Mouse (Mus musculus) lung, postnatal 14 days (tissue): Measurements from ENCODE around the gene Prkca.
"Not testable (repeated sequence)": the region's sequence is repeated elsewhere in the genome, so short reads cannot be mapped to it uniquely, and the experiment has no call there.

Experiments used
- DNase-seq: peaks from one replicate; pipeline ENCODE4 v3.0.0; 2021

Gene Prkca

GRCm38 (mm10) chr11:108101280-108101950 is 242.3 kb downstream of the Prkca start:
- DNase-seq = no peak

- DNase-seq = no peak
Measured at GRCm38 (mm10) chr11:108098306-108098705, 245.4 kb downstream of the Prkca start.

GRCm38 (mm10) chr11:108094796-108095195 is 248.9 kb downstream of the Prkca start:
- DNase-seq = no peak

DNA sequence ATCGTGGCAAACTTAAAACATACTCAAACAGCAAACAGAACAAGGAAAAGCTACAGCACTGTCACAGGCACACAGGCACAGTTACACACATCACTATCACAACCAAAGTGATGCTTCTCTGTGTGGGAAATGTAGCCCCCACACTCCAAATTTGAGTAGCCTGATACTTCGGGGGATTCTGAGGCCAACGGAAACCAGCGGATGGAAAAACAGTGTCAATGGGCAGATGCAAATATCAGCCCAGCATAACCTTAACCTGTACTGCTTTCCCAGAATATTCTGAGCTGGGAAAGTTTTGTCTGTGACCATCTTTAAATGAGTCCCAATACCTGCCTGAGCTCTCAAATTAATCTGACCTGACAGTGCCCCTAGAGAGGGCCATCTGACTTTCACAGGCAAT is 250.5 kb downstream of the Prkca start:
- no peak for DNase-seq

- no peak for DNase-seq
Measured at GRCm38 (mm10) chr11:108091238-108091637, 252.5 kb downstream of the Prkca start.

GRCm38 (mm10) chr11:108090706-108091105 is 253.0 kb downstream of the Prkca start:
- no peak for DNase-seq

DNA sequence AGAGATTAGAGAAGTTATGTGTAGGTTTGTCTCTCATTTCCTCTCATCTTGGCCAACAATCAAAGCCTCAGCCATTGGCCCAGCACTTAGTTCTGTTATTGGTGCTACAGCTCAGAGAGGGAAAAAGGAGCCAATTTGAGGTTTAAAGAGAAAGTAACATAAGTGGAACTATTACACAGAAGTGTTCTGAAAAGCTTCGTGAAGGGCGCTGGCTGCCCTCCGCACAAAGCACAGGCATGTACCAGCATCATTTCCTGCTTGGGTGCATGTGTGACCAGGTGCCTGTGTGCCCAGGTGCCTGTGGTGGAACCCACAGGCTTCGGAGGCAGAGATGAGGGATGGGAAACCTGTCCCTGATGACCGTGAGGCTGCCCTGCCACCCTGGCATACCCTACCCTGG is 255.7 kb downstream of the Prkca start:
- DNase-seq = no peak

GRCm38 (mm10) chr11:108087105-108087700 is 256.5 kb downstream of the Prkca start:
- DNase-seq = not testable (repeated sequence)

DNA sequence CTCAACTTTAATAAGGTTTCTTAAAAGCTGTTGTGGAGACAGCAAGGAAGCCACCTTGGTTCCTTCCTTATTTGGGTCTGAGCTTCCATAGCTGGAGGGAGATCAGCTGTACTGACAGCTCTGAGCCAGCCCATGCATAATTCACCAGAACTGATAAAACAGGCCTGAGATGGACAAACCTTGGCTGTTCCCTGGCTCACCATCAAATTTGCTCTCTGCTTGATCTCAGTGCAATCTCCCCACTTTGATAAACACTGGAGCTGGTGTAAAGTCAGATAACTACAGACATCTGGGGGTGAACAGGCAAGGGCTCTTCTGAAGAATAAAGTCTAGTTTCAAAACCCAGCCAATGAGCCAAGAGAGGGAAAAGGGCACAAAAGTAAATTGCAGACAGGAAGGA is 261.1 kb downstream of the Prkca start:
- DNase-seq = no peak

DNA sequence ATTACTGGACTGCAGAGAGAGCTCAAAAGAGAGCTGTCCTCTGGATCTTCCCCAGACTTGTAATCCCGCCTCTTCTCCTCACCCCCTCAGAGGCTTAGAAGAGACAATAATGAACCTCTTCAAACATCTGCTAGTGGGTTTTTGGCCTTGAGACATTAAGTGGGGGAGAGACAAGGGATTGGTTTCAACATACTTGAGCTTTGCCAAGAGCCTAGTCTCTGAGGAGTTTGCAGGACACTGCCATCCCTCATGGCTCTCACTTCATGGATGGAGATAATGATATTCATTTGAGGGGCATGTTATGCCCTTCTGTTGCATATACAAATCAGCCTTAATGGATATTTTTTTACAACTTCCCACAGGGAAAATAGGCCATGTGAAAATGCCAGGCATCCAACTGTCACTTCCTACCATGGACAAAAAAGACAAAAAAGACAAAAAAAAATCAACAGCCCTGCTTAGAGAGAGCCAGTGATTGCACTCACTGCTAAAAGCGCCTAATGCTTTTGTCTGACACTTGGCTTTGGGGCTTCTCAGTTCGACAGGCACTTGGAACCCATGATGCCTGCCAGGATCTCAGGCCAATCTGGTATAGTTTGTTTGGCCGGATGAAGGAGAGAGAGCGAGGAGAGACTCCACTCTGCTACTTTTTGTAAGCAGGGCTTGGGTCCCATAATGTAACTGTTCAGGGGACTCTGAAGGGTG is 263.6 kb downstream of the Prkca start:
- DNase-seq = no peak

DNA sequence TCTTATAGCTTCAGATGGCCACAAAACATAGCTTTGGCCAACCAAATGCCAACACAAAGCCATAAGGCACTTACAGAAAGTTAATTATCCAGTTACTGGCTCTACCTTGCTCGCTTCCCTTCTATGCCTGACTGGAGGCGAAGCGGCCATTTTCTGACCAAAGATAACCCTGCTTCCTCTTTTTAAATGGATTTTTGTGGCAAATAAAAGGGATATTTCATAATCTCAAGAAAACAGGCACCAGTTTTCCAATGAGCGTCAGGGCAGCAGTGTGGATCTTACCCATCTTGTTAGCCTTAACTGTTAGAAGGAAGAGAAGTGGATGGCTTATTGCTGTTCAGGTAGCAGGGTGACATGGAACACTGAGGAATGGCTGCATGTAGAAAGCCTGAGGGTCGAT is 264.3 kb downstream of the Prkca start:
- DNase-seq = no peak

DNA sequence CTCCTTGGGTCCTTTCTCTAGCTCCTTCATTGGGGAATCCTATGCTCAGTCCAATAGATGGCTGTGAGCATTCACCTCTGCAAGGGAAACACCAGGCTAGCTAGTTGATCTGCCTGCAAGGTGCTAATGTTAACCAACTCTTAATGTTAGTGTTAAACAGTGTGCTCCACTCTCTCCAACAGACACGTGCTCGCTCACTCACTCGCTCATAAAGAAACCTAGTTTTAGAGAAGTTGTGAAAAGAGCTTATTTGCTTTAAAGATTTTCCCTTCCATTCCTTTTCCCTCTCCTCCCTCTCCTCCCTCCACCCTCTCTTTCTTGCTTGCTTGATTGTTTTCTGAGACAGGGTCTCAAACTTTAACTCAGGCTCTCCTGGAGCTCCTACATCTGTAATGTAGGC is 266.2 kb downstream of the Prkca start:
- no peak for DNase-seq

DNA sequence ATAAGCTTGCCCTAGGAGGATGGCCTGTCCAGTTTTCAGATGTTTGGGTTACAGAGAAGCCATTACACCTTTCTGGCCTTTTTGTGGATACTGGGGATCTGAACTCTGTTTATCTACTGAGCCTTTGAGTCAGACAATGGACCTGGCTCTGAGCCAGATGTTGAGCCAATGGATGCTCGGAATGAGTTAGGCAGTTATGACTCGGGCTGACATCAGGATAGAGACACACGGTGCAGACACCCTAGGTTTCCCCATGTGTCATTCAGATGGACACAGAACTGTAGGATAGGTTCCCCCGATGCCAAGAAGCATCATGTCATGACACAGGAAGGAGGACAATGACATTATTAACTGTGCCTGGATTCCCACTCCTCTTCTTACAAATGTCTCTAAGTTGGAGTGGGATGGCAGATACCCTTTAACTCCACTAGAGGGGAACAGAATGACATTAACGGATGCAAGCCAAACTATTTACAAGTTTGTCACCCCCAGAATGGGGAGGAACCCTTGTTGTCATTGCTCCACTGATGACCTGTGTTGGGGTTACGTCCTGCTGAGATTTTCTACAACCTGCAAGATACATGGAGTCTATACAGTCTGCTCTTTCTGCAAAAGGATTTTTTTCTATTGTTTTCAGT is 271.0 kb downstream of the Prkca start:
- DNase-seq = no peak

DNA sequence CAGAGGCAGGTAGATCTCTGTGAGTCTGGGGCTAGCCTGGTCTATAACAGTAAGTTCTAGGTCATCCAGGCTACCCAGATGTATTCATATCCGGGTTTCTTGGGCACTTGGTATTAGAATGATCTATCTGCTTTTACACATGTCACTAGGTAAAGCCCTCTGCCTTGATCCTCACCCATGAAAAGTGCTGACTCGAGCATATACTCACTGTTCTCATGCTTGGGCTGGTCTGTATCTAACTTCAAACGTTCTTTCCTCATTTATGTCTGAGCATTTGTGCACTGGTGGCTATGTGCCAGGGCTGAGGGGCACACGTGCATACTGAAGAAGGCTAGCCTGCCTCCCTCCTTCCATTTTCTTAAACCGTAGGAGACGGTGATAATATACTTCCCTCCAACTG is 272.5 kb downstream of the Prkca start:
- DNase-seq = no peak

- no peak for DNase-seq
Measured at GRCm38 (mm10) chr11:108070038-108070437, 273.7 kb downstream of the Prkca start.

- no peak for DNase-seq
Measured at GRCm38 (mm10) chr11:108068430-108068829, 275.3 kb downstream of the Prkca start.

GRCm38 (mm10) chr11:108067161-108067560 is 276.6 kb downstream of the Prkca start:
- no peak for DNase-seq

DNA sequence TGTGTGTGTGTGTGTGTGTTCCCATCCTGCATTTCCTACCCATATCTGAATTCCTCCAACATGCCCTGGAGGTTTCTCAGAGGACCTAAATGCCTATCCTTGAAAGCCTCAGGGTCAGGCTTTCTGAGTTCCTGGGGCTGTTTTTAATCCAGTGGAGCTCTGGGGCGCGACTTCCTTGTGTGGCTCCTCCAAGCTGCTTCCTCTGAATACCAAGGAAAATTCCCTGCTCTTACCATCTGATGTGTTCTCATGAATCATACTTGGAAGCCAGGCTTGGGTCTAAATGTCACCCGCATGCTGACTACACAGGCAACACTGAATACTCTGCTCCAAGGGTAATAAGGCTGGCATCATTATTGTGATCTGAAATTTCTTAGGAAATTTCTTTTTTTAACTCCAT is 279.3 kb downstream of the Prkca start:
- DNase-seq = no peak

DNA sequence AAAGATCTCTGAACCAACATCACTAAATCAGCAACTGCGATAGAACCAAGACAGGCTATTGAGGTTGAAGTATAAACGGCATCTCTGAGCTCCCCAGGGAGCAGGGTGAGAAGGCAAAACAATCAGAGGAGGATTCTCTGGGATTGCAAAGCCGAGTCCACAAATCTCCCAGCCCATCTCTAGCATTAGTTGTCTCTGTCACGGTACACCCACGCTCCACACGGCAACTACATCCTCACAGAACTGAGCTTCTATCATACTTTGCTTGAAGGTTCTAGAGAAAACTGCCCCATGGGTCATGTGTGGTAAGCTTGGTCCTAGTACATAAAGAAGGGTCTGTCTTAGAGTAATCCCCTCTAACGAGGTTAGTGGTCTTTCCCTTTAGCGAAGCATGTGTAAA is 280.6 kb downstream of the Prkca start:
- no peak for DNase-seq

DNA sequence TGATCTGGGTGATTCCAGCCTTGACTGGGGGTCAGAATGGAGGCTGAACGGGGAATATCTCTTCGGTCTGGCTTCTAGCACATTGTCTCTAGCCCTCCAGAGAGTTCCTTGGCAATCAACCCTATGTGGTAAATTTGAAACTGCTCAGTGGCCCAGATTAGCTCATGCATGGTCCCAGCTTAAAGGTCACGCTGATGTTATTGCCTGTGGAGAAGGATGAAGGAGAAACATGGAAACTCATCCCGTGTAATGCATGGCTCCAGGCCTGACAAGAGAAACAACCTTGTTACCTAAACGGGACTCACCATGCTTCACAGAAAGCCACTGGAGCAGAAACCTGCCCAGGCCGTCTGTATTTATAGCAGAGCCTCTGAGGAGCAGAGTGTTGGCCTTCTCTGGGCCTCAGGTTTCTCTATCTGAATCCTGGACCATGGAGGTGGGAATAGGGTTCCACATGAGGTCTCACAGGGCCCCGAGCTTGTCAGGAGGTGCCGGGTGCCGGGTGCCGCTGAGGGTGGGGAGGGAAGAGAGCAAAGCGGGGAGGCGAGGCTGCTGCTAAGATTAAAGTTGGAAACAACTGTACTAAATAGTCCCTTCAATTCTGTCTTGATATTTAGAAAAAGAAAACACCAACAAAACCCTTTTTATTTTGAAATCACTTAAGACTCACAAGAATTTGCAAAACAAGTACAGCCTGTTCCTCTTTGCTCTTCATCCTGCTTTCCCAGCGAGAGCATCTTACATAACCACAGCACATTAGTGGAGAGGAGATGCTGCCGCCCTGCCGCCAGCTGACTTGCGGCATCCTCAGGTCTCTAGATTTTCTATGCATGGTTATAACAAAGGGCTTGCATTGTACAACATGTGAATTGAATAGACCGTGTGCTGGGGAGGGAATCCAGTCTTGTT is 281.9 kb downstream of the Prkca start:
- peak; percentile 41 for DNase-seq

- no peak for DNase-seq
Measured at GRCm38 (mm10) chr11:108057138-108057537, 286.6 kb downstream of the Prkca start.

DNA sequence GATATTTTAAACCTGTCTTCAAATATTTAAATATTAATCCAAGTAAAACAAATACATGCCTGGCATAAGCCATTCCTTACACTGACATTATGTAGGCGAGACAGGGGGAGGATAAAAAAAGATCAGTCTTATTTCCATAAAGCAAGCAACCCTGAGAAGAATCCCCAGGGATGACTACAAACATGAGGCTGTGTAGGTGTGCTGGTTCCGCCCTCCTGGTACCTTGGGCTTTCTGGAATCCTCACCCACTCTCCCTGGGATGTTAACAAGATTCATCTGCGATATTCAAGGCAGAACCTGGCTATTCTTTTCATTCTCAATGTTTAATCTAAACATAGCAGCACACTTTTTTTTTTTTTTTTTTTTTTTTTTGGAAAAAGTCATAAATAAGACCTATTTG is 289.1 kb downstream of the Prkca start:
- no peak for DNase-seq

DNA sequence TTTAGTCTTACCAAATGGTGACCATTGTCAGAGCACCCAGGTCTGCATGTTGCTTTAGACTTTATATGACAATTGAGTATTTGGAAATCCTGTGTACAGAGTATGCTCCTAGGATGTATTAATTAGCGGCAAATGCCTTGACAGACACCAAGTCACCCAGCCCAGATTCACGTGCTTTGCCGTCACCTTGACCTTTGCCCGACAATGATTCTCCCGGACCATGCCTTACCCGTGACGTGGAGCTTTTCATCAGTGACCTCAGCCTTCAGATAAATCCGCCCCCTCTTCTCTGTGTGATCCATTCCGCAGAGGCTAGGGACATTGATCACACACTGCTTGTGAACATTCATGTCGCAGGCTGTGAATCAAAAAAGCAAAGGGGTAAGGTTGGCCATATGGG is 290.0 kb downstream of the Prkca start:
- DNase-seq = no peak
